Mouse (Mus musculus) liver, embryonic 11.5 days (tissue): Measurements from ENCODE around the gene Natd1. TPM values are rescaled to one million over a fixed set of nuclear protein-coding genes. Genes with fewer than 3 reads are reported as not detected.

Source experiments
- ATAC-seq: fragments of 200-750 bp; cut with Nextera tagmentation; replicated peaks from 2 replicates; pipeline ENCODE4 v1.8.0; 2017; ENCODE audit warnings: moderate number of reproducible peaks, mild to moderate bottlenecking, moderate TSS enrichment, moderate library complexity; ENCODE audit not compliant: low FRiP score
- DNase-seq: peaks from one replicate; pipeline ENCODE4 v3.0.0-alpha.2; 2017; ENCODE audit warnings: low spot score
- H3K27ac ChIP-seq: fragments of 300-500 bp; sonication (generic); 2 replicates; pipeline ENCODE4 v1.5.1; 2014; ENCODE audit warnings: mild to moderate bottlenecking, low read depth, low read length, control low read depth
- H3K27me3 ChIP-seq: fragments of 300-500 bp; sonication (generic); replicated peaks from 2 replicates; pipeline ENCODE4 v1.6.1; 2014; ENCODE audit warnings: low read length, mixed read lengths; ENCODE audit not compliant: control insufficient read depth, insufficient read depth
- H3K36me3 ChIP-seq: fragments of 300-500 bp; sonication (generic); 2 replicates; pipeline ENCODE4 v1.6.1; 2014; ENCODE audit warnings: mild to moderate bottlenecking, low read length, moderate library complexity, mixed read lengths; ENCODE audit not compliant: control insufficient read depth, insufficient read depth
- H3K4me1 ChIP-seq: fragments of 300-500 bp; sonication (generic); replicated peaks from 2 replicates; pipeline ENCODE4 v1.6.1; 2014; ENCODE audit warnings: low read length, mixed read lengths; ENCODE audit not compliant: control insufficient read depth, insufficient read depth
- H3K4me2 ChIP-seq: fragments of 300-500 bp; sonication (generic); 2 replicates; pipeline ENCODE4 v1.6.1; 2014; ENCODE audit warnings: mild to moderate bottlenecking, control low read depth, moderate library complexity
- H3K4me3 ChIP-seq: fragments of 300-500 bp; sonication (generic); 2 replicates; pipeline ENCODE4 v1.5.1; 2014; ENCODE audit warnings: low read depth, low read length, control low read depth
- H3K9ac ChIP-seq: fragments of 300-500 bp; sonication (generic); 2 replicates; pipeline ENCODE4 v1.6.1; 2014; ENCODE audit warnings: low read depth, low read length, control low read depth
- H3K9me3 ChIP-seq: fragments of 300-500 bp; sonication (generic); 2 replicates; pipeline ENCODE4 v1.6.1; 2016; ENCODE audit warnings: low read length, inconsistent platforms, mixed read lengths; ENCODE audit not compliant: control insufficient read depth
- WGBS: fragments of 180-500 bp; shearing (Covaris S2); extraction: QIAGEN DNeasy Blood & Tissue Kit; methylation state at CpG from one replicate; pipeline ENCODE4 v1.1.7; 2014; 5-methylcytosine and 5-hydroxymethylcytosine counted together
- polyA plus RNA-seq: library from polyadenylated mRNA; unstranded; fragments of >200 nt; fragmentation: Nextera tagmentation; extraction: Ambion mirVana; gene quantifications from 2 replicates; pipeline ENCODE4 v1.2.1, GENCODE M21; 2014

Gene Natd1
- polyA plus RNA-seq, 1 experiment from 2014 or later: 11.2 TPM

DNA sequence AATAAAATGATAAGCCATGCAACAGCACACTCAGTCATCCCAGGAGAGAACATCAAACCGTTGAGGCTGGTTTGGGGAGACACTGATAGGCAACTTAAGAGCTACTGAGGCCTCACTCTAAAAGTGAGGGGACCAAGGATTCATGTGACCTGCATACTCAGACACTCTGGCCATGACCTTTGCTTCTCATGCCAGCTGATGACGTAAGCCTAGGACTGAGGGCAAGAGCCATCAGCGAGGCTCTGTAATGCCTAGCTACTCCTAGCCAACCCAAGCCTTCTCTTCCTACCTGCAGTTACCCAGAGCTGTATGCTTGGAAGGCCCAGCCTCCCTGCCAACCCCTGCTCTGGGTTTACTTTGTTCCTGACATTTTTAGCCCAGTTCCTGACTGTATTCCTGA, 52.6 kb downstream of the Natd1 start:
- ATAC-seq (no peak), DNase-seq (no peak)

GRCm38 (mm10) chr11:60856587-60856986, 58.0 kb downstream of the Natd1 start:
- WGBS: 67% methylated on average over 3 of the region's 3 CpGs
- ATAC-seq (no peak), DNase-seq (no peak)
- Histone ChIP-seq H3K9me3 (no peaks in the 10 kb centered on the region), H3K9ac (no peak overlapping the region), H3K4me1 (no peaks in the 10 kb centered on the region), H3K4me2 (no peak overlapping the region), H3K36me3 (peaks cover 29% of the 10 kb centered on the region), H3K27ac (0 out of 2 replicates have a peak overlapping the region, but pooled peaks have one; percentile 5), H3K4me3 (no peak overlapping the region), H3K27me3 (no peaks in the 10 kb centered on the region)

More for the DNA sequence above, 52.6 kb downstream of the Natd1 start:
- Histone ChIP-seq H3K4me2 (no peak overlapping the region), H3K9me3 (no peaks in the 10 kb centered on the region), H3K4me1 (no peaks in the 10 kb centered on the region), H3K4me3 (no peak overlapping the region), H3K36me3 (peaks cover 50% of the 10 kb centered on the region; the same call in 1 of the 2 replicates), H3K27ac (no peak overlapping the region), H3K27me3 (no peaks in the 10 kb centered on the region), H3K9ac (no peak overlapping the region)
- 81% methylated on average over 3 of the region's 3 CpGs for WGBS

Other genes with a start within 250 kb of the Natd1 start
- gene Llgl1, start 215.0 kb downstream of the Natd1 start, polyA plus RNA-seq: 35.6 and 35.9 TPM in 2 replicates
- gene Flii, start 187.5 kb downstream of the Natd1 start, polyA plus RNA-seq: 61.3 and 69.2 TPM in 2 replicates
- gene Mief2, start 186.4 kb downstream of the Natd1 start, polyA plus RNA-seq: 8.0 and 8.9 TPM in 2 replicates
- gene Top3a, start 137.4 kb downstream of the Natd1 start, polyA plus RNA-seq: 16.2 and 19.1 TPM in 2 replicates
- gene Smcr8, start 137.2 kb downstream of the Natd1 start, polyA plus RNA-seq: 7.7 and 7.8 TPM in 2 replicates
- 93.5 and 101 TPM in 2 replicates for gene Shmt1, start 103.0 kb downstream of the Natd1 start, polyA plus RNA-seq
- gene Dhrs7b, start 84.1 kb downstream of the Natd1 start, polyA plus RNA-seq: 40.3 and 42.7 TPM in 2 replicates
- gene Tmem11, start 35.5 kb downstream of the Natd1 start, polyA plus RNA-seq: 63.8 and 64.1 TPM in 2 replicates
- 132 and 136 TPM in 2 replicates for gene Map2k3, start 17.3 kb upstream of the Natd1 start, polyA plus RNA-seq
- gene Kcnj12, start 107.8 kb upstream of the Natd1 start, polyA plus RNA-seq: not detected in 2 replicates
- gene Tnfrsf13b, start 212.0 kb upstream of the Natd1 start, polyA plus RNA-seq: 5.9 and 6.2 TPM in 2 replicates